Mouse (Mus musculus) stomach, embryonic 14.5 days (tissue): Measurements from ENCODE around the gene Il9r. TPM values are rescaled to one million over a fixed set of nuclear protein-coding genes. Genes with fewer than 3 reads are reported as not detected.
A peak's percentile ranks its signal among the peaks of the same experiment; 100 is the strongest.

ENCODE experiments used
- ATAC-seq: fragments of 200-750 bp; cut with Nextera tagmentation; 2 replicates; pipeline ENCODE4 v1.8.0; 2017; ENCODE audit warnings: low read depth, moderate TSS enrichment; ENCODE audit not compliant: insufficient number of reproducible peaks, insufficient read depth, low FRiP score
- H3K27ac ChIP-seq: fragments of 300-500 bp; sonication (generic); 2 replicates; pipeline ENCODE4 v1.5.1; 2014; ENCODE audit warnings: mild to moderate bottlenecking, low read length, moderate library complexity, mixed read lengths
- H3K27me3 ChIP-seq: fragments of 300-500 bp; sonication (generic); 2 replicates; pipeline ENCODE4 v1.6.1; 2014; ENCODE audit warnings: low read length, control low read depth, mixed read lengths; ENCODE audit not compliant: control insufficient read depth, insufficient read depth
- H3K36me3 ChIP-seq: fragments of 300-500 bp; sonication (generic); 2 replicates; pipeline ENCODE4 v1.6.1; 2014; ENCODE audit warnings: mild to moderate bottlenecking, control low read depth, low read length, moderate library complexity, mixed read lengths; ENCODE audit not compliant: control insufficient read depth, insufficient read depth
- H3K4me1 ChIP-seq: fragments of 300-500 bp; sonication (generic); 2 replicates; pipeline ENCODE4 v1.6.1; 2014; ENCODE audit warnings: low read length, control low read depth, mixed read lengths; ENCODE audit not compliant: control insufficient read depth, insufficient read depth
- H3K4me2 ChIP-seq: fragments of 300-500 bp; sonication (generic); replicated peaks from 2 replicates; pipeline ENCODE4 v1.6.1; 2014; ENCODE audit warnings: low read depth, low read length, control low read depth
- H3K4me3 ChIP-seq: fragments of 300-500 bp; sonication (generic); 2 replicates; pipeline ENCODE4 v1.5.1; 2014; ENCODE audit warnings: low read depth, low read length, control low read depth
- H3K9ac ChIP-seq: fragments of 300-500 bp; sonication (generic); replicated peaks from 2 replicates; pipeline ENCODE4 v1.6.1; 2014; ENCODE audit warnings: low read depth, mild to moderate bottlenecking, control low read depth, low read length, moderate library complexity, mixed read lengths
- H3K9me3 ChIP-seq: fragments of 300-500 bp; sonication (generic); 2 replicates; pipeline ENCODE4 v1.6.1; 2016; ENCODE audit warnings: low read depth, low read length, control low read depth; ENCODE audit not compliant: control insufficient read depth
- WGBS: fragments of 180-500 bp; shearing (Covaris S2); extraction: QIAGEN DNeasy Blood & Tissue Kit; methylation state at CpG from one replicate; pipeline ENCODE4 v1.1.7; 2014; 5-methylcytosine and 5-hydroxymethylcytosine counted together
- polyA plus RNA-seq: library from polyadenylated mRNA; unstranded; fragments of >200 nt; fragmentation: Nextera tagmentation; extraction: Ambion mirVana; gene quantifications from 2 replicates; pipeline ENCODE4 v1.2.1, GENCODE M21; 2014

The Il9r gene
- polyA plus RNA-seq, 1 experiment from 2014 or later = 0.06 TPM

GRCm38 (mm10) chr11:32241391-32241790 lies 41.3 kb upstream of the Il9r start:
- Histone ChIP-seq H3K9me3 (no peaks in the 10 kb centered on the region), H3K27me3 (no peaks in the 10 kb centered on the region), H3K4me3 (no peak overlapping the region), H3K27ac (no peak overlapping the region), H3K4me1 (peaks cover 3% of the 10 kb centered on the region; the same call in 1 of the 2 replicates), H3K4me2 (no peak overlapping the region), H3K36me3 (peaks cover 24% of the 10 kb centered on the region), H3K9ac (no peak overlapping the region)
- no peak for ATAC-seq

GRCm38 (mm10) chr11:32238093-32238860 lies 38.2 kb upstream of the Il9r start:
- Histone ChIP-seq H3K4me3 (no peak overlapping the region), H3K9ac (no peak overlapping the region), H3K27ac (no peak overlapping the region), H3K9me3 (no peaks in the 10 kb centered on the region), H3K4me1 (peaks cover 14% of the 10 kb centered on the region; the same call in 1 of the 2 replicates), H3K36me3 (peaks cover 21% of the 10 kb centered on the region), H3K4me2 (no peak overlapping the region), H3K27me3 (no peaks in the 10 kb centered on the region)
- ATAC-seq = 0 out of 2 replicates have a peak, but pooled peaks have one; percentile 51
- WGBS = 63% methylated on average over 5 of the region's 5 CpGs

GRCm38 (mm10) chr11:32237411-32237795 lies 37.3 kb upstream of the Il9r start:
- Histone ChIP-seq H3K36me3 (peaks cover 23% of the 10 kb centered on the region), H3K27ac (no peak overlapping the region)

GRCm38 (mm10) chr11:32236712-32237410 lies 36.8 kb upstream of the Il9r start:
- WGBS = 62% methylated on average over 9 of the region's 9 CpGs
- Histone ChIP-seq H3K9ac (no peak overlapping the region), H3K27ac (no peak overlapping the region), H3K4me2 (no peak overlapping the region), H3K4me1 (peaks cover 14% of the 10 kb centered on the region; the same call in 1 of the 2 replicates), H3K27me3 (no peaks in the 10 kb centered on the region), H3K9me3 (no peaks in the 10 kb centered on the region), H3K4me3 (no peak overlapping the region), H3K36me3 (peaks cover 29% of the 10 kb centered on the region)
- no peak for ATAC-seq

More at GRCm38 (mm10) chr11:32237411-32237795, 37.3 kb upstream of the Il9r start:
- Histone ChIP-seq H3K9ac (no peak overlapping the region), H3K4me1 (peaks cover 14% of the 10 kb centered on the region; the same call in 1 of the 2 replicates), H3K4me2 (no peak overlapping the region), H3K4me3 (no peak overlapping the region), H3K27me3 (no peaks in the 10 kb centered on the region), H3K9me3 (no peaks in the 10 kb centered on the region)
- no peak for ATAC-seq
- WGBS = 96% methylated on average over 3 of the region's 3 CpGs

GRCm38 (mm10) chr11:32236132-32236531 lies 36.1 kb upstream of the Il9r start:
- no peak for ATAC-seq
- no peak overlapping the region; the same call in 1 of the 2 replicates for H3K27ac ChIP-seq
- H3K9ac ChIP-seq = no peak overlapping the region
- H3K27me3 ChIP-seq = no peaks in the 10 kb centered on the region
- WGBS = 55% methylated on average over 2 of the region's 2 CpGs
- H3K4me2 ChIP-seq = no peak overlapping the region
- no peak overlapping the region for H3K4me3 ChIP-seq
- H3K9me3 ChIP-seq = no peaks in the 10 kb centered on the region
- peaks cover 14% of the 10 kb centered on the region; the same call in 1 of the 2 replicates for H3K4me1 ChIP-seq
- peaks cover 36% of the 10 kb centered on the region for H3K36me3 ChIP-seq

GRCm38 (mm10) chr11:32235646-32236045 lies 35.6 kb upstream of the Il9r start:
- H3K27ac ChIP-seq = peak overlapping the region; percentile 72; the same call in 1 of the 2 replicates
- H3K27me3 ChIP-seq = no peaks in the 10 kb centered on the region
- no peak overlapping the region for H3K4me3 ChIP-seq
- no peaks in the 10 kb centered on the region for H3K9me3 ChIP-seq
- H3K9ac ChIP-seq = no peak overlapping the region; the same call in 1 of the 2 replicates
- H3K4me1 ChIP-seq = peaks cover 14% of the 10 kb centered on the region; the same call in 1 of the 2 replicates
- 18% methylated on average over 3 of the region's 3 CpGs for WGBS
- peaks cover 38% of the 10 kb centered on the region for H3K36me3 ChIP-seq
- H3K4me2 ChIP-seq = no peak overlapping the region
- peak; percentile 33; the same call in 1 of the 2 replicates for ATAC-seq

- no peak overlapping the region for H3K9ac ChIP-seq
- peaks cover 37% of the 10 kb centered on the region for H3K36me3 ChIP-seq
- WGBS = 87% methylated on average over 6 of the region's 6 CpGs
- H3K9me3 ChIP-seq = no peaks in the 10 kb centered on the region
- peaks cover 14% of the 10 kb centered on the region; the same call in 1 of the 2 replicates for H3K4me1 ChIP-seq
- H3K27ac ChIP-seq = peak overlapping the region; percentile 72; the same call in 1 of the 2 replicates
- H3K4me3 ChIP-seq = no peak overlapping the region
- H3K27me3 ChIP-seq = no peaks in the 10 kb centered on the region
- H3K4me2 ChIP-seq = no peak overlapping the region
- no peak for ATAC-seq
These were observed 34.9 kb upstream of the Il9r start for GRCm38 (mm10) chr11:32234816-32235485.

- no peak overlapping the region for H3K4me2 ChIP-seq
- ATAC-seq = no peak
- no peaks in the 10 kb centered on the region for H3K27me3 ChIP-seq
- WGBS = 93% methylated on average over 3 of the region's 3 CpGs
- no peak overlapping the region for H3K4me3 ChIP-seq
- no peak overlapping the region for H3K27ac ChIP-seq
- H3K36me3 ChIP-seq = peaks cover 40% of the 10 kb centered on the region
- no peak overlapping the region for H3K9ac ChIP-seq
- no peaks in the 10 kb centered on the region for H3K9me3 ChIP-seq
- H3K4me1 ChIP-seq = peaks cover 14% of the 10 kb centered on the region; the same call in 1 of the 2 replicates
These were observed 33.8 kb upstream of the Il9r start for GRCm38 (mm10) chr11:32233895-32234294.
